Mouse (Mus musculus) stomach, postnatal 0 days (tissue): ENCODE results near the gene Olfml1. TPM values are rescaled to one million over a fixed set of nuclear protein-coding genes. Genes with fewer than 3 reads are reported as not detected.

Source experiments
- ATAC-seq: fragments of 200-750 bp; cut with Nextera tagmentation; 2 replicates; pipeline ENCODE4 v1.8.0; 2017; ENCODE audit not compliant: low FRiP score, low TSS enrichment
- DNase-seq: peaks from one replicate; pipeline ENCODE4 v3.0.0-alpha.2; 2016; ENCODE audit warnings: low spot score
- H3K27ac ChIP-seq: fragments of 300-500 bp; sonication (generic); replicated peaks from 2 replicates; pipeline ENCODE4 v1.5.1; 2014; ENCODE audit warnings: mild to moderate bottlenecking, control low read depth
- H3K27me3 ChIP-seq: fragments of 300-500 bp; sonication (generic); 2 replicates; pipeline ENCODE4 v1.6.1; 2014; ENCODE audit warnings: low read length; ENCODE audit not compliant: control insufficient read depth, insufficient read depth
- H3K36me3 ChIP-seq: fragments of 300-500 bp; sonication (generic); 2 replicates; pipeline ENCODE4 v1.6.1; 2014; ENCODE audit warnings: low read length, mixed read lengths; ENCODE audit not compliant: control insufficient read depth, insufficient read depth
- H3K4me1 ChIP-seq: fragments of 300-500 bp; sonication (generic); replicated peaks from 2 replicates; pipeline ENCODE4 v1.6.1; 2014; ENCODE audit warnings: antibody characterized with exemption; ENCODE audit not compliant: control insufficient read depth, insufficient read depth
- H3K4me2 ChIP-seq: fragments of 300-500 bp; sonication (generic); replicated peaks from 2 replicates; pipeline ENCODE4 v1.6.1; 2014; ENCODE audit warnings: low read depth, mild to moderate bottlenecking, control low read depth, moderate library complexity
- H3K4me3 ChIP-seq: fragments of 300-500 bp; sonication (generic); 2 replicates; pipeline ENCODE4 v1.5.1; 2014; ENCODE audit warnings: low read depth, low read length, control low read depth
- H3K9ac ChIP-seq: fragments of 300-500 bp; sonication (generic); 2 replicates; pipeline ENCODE4 v1.6.1; 2014; ENCODE audit warnings: mild to moderate bottlenecking, low read length, control low read depth, mixed read lengths
- H3K9me3 ChIP-seq: fragments of 300-500 bp; sonication (generic); 2 replicates; pipeline ENCODE4 v1.6.1; 2016; ENCODE audit warnings: low read length; ENCODE audit not compliant: control insufficient read depth
- CTCF ChIP-seq: IDR thresholded peaks from 2 replicates; pipeline ENCODE4 v1.5.1; 2016; ENCODE audit warnings: antibody characterized with exemption, low read depth, mild to moderate bottlenecking, moderate library complexity
- EP300 ChIP-seq: optimal IDR thresholded peaks from 2 replicates; pipeline ENCODE3; 2016; ENCODE audit warnings: antibody characterized with exemption
- WGBS: fragments of 180-500 bp; shearing (Covaris S2); extraction: QIAGEN DNeasy Blood & Tissue Kit; methylation state at CpG from one replicate; pipeline ENCODE4 v1.1.7; 2014; 5-methylcytosine and 5-hydroxymethylcytosine counted together
- polyA plus RNA-seq: library from polyadenylated mRNA; unstranded; fragments of >200 nt; fragmentation: Nextera tagmentation; extraction: Ambion mirVana; gene quantifications from 2 replicates; pipeline ENCODE4 v1.2.1, GENCODE M21; 2015

Olfml1 gene
- polyA plus RNA-seq, 1 experiment from 2014 or later = 11.0 TPM

DNA sequence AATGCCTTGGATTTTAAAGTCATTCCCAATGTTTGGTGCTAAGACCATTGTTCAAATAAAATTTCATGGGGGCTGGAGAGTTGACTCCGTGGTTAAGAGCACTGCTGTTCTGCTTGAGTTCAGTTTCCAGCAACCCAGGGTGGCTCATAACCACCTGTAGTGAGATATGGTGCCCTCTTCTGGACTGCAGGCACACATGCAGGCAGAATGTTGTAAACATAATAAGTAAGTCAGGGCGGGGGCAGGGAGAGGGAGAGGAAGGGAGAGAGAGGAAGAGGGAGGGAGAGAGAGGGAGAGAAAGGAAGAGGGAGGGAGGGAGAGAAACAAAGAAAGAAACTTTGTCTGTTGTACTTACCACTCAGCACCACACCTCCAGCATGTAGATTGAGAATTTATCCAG lies 6.6 kb downstream of the Olfml1 start:
- Histone ChIP-seq H3K9ac (no peak overlapping the region), H3K4me1 (no peaks in the 10 kb centered on the region), H3K9me3 (no peaks in the 10 kb centered on the region), H3K36me3 (no peaks in the 10 kb centered on the region), H3K4me3 (no peak overlapping the region), H3K27ac (no peak overlapping the region), H3K27me3 (no peaks in the 10 kb centered on the region), H3K4me2 (no peak overlapping the region)
- ATAC-seq (no peak), DNase-seq (no peak)
- no peak for TF ChIP-seq EP300
- peak; percentile 48 for TF ChIP-seq CTCF
- WGBS = 57% methylated on average over 2 of the region's 2 CpGs

DNA sequence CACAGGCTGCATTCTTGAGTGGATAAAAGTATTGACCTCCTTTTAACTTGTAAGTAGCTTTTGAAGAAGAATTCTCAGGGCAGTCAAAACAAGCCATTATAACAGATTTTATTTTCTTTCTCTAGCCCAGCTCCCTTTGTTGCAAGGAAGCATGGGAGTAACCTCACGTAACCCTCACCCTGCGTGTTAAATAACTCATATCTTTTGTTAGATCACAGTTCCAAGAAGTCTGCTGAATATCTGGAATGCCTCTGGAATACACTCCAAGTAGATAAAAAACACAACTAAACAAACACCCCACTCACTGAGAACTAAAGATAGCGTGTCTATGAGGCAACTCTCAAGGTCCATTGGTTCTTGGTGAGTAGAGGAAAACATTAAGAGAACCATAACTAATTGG lies 7.0 kb downstream of the Olfml1 start:
- DNase-seq (no peak), ATAC-seq (no peak)
- Histone ChIP-seq H3K4me1 (no peaks in the 10 kb centered on the region), H3K4me3 (no peak overlapping the region), H3K9ac (no peak overlapping the region), H3K27ac (no peak overlapping the region), H3K4me2 (no peak overlapping the region), H3K9me3 (no peaks in the 10 kb centered on the region), H3K36me3 (no peaks in the 10 kb centered on the region), H3K27me3 (no peaks in the 10 kb centered on the region)
- TF ChIP-seq EP300 (no peak), CTCF (no peak)
- 54% methylated on average over 3 of the region's 3 CpGs for WGBS

DNA sequence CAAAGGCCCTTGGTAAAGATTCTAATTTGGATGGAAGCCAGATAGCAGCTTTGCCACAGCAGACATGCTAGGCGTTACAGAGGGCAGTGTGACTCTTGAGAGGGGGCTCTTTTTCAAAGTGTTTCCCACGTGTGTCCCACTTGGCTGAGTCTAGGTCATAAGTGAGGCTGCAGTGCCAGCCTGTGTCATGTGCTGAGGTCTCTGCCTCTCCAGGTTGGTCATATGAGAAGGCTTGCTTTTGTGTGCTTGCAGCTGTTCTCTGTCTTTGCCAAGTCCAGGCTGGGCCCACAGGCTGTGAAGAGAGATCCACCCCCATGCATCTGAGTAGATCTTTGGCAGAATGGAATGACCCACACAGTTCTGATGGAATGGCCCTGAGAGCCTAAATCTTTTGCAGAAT lies 25.4 kb downstream of the Olfml1 start:
- Histone ChIP-seq H3K9ac (no peak overlapping the region), H3K27ac (no peak overlapping the region), H3K36me3 (no peaks in the 10 kb centered on the region), H3K27me3 (no peaks in the 10 kb centered on the region), H3K4me3 (no peak overlapping the region), H3K9me3 (no peaks in the 10 kb centered on the region), H3K4me2 (no peak overlapping the region), H3K4me1 (peaks cover 3% of the 10 kb centered on the region; the same call in 1 of the 2 replicates)
- 44% methylated on average over 2 of the region's 2 CpGs for WGBS
- no peak for DNase-seq
- TF ChIP-seq CTCF = no peak
- TF ChIP-seq EP300 = no peak
- no peak for ATAC-seq

DNA sequence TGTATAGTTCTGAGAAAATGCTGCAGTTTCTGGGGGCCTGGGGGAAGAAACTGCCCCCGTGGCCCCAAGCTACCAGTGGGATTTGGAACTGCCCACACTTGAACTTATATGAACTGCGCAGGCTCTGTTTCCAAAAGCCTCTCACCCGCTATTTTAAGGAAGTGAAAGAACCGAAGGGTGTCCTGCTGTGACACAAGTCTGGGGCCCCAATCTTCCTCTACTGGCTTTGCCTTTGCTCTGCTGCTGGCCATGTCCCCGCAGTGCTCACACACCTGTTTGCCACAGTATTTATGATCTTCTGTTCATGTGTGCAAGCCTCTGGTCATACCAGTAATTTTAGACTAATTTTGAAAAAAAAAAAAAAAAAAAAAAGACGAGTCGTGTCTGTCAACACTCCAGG lies 26.7 kb downstream of the Olfml1 start:
- Histone ChIP-seq H3K4me3 (no peak overlapping the region), H3K9ac (no peak overlapping the region), H3K4me1 (peaks cover 3% of the 10 kb centered on the region; the same call in 1 of the 2 replicates), H3K9me3 (no peaks in the 10 kb centered on the region), H3K27me3 (no peaks in the 10 kb centered on the region), H3K4me2 (peak overlapping the region; percentile 94; the same call in 1 of the 2 replicates), H3K36me3 (no peaks in the 10 kb centered on the region), H3K27ac (no peak overlapping the region)
- TF ChIP-seq EP300 (no peak), CTCF (no peak)
- DNase-seq (no peak), ATAC-seq (no peak)
- WGBS = 38% methylated on average over 7 of the region's 7 CpGs

DNA sequence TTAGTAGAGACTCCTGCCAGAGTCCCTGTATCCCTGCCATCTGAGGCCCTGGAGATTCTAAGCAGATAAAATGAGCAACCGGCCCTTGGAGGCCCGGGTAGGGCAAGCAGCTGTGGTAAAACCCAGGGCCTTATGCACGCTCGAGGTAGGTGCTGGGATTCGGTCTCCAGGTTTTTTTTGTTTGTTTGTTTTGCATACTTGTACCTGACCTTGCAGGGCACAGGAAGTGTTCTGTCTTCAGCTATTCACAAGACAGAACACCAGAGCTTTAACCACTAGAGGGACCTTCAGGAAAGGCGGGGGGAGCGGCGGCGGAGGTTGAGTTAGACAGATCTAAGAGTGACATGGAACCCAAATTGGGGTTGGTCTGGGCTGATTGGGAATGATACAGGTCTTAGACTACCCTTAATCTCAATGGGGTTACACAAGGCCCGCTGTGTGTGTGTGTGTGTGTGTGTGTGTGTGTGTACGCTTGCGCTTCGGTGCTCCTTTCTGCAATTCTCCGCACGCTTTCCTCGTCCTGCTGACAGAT lies 27.1 kb downstream of the Olfml1 start:
- WGBS = 2% methylated on average over 16 of the region's 16 CpGs
- Histone ChIP-seq H3K36me3 (no peaks in the 10 kb centered on the region), H3K4me3 (peak overlapping the region; percentile 54), H3K27ac (peak overlapping the region; percentile 56), H3K9me3 (no peaks in the 10 kb centered on the region), H3K4me1 (peaks cover 3% of the 10 kb centered on the region; the same call in 1 of the 2 replicates), H3K4me2 (peak overlapping the region; percentile 94), H3K9ac (peak overlapping the region; percentile 61), H3K27me3 (no peaks in the 10 kb centered on the region)
- peak; percentile 76 for TF ChIP-seq CTCF
- TF ChIP-seq EP300 = no peak
- DNase-seq (peak; percentile 62), ATAC-seq (peak; percentile 80)

DNA sequence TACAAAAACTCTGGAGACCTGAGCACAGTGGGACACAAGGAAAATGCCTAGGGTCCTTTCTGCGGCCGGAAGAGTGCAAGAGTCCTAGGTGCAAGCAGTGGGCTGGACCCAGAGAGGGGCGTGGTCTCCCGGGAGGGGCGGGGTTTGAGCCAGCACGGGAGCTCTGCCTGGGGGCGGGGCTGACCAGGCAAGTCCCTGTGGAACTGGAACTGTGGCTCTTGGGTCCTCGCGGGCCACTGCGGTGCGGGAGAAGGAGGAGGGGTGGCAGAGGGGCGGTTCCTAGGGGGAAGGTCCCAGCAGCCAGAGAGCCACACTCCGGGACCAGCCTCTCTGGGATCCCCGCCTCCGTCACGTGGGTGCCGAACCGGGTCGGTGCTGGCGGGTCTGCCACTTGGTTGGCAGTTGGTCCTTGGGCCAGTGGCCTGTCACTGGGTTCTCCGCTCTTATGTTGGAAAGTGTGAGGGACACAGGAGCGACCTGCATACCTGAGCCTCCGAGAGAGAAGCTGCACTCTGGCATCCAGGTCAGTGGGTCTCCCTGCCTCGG lies 27.7 kb downstream of the Olfml1 start, which contains the start of gene Ppfibp2:
TSS of gene Ppfibp2 (plus strand) at position 351 of the 546 bp plus-strand sequence.
- H3K4me2 ChIP-seq = peak within 1 kb of the TSS; percentile 94
- TF ChIP-seq EP300 (no peak), CTCF (no peak)
- H3K27me3 ChIP-seq = no peaks in the 10 kb centered on the region
- DNase-seq (peak; percentile 98), ATAC-seq (peak; percentile 97)
- H3K9ac ChIP-seq = peak within 1 kb of the TSS; percentile 61
- H3K4me1 ChIP-seq = peaks cover 3% of the 10 kb centered on the region; the same call in 1 of the 2 replicates
- H3K4me3 ChIP-seq = peak within 1 kb of the TSS; percentile 54
- H3K27ac ChIP-seq = peak within 1 kb of the TSS; percentile 56
- WGBS = 2% methylated on average over 19 of the region's 24 CpGs
- no peaks in the 10 kb centered on the region for H3K9me3 ChIP-seq
- H3K36me3 ChIP-seq = no peaks in the 10 kb centered on the region
